Mouse (Mus musculus) stomach, postnatal 0 days (tissue): ENCODE measurements at regions not wholly inside any gene's neighbourhood (a gene's known extent, or its start where the extent isn't known, plus 50 kb on each side); places are given as distances from the start of the nearest gene placed in this dataset.

Experiments used
- CTCF ChIP-seq: IDR thresholded peaks from 2 replicates; pipeline ENCODE4 v1.5.1; 2016; ENCODE audit warnings: antibody characterized with exemption, low read depth, mild to moderate bottlenecking, moderate library complexity
- EP300 ChIP-seq: optimal IDR thresholded peaks from 2 replicates; pipeline ENCODE3; 2016; ENCODE audit warnings: antibody characterized with exemption

DNA sequence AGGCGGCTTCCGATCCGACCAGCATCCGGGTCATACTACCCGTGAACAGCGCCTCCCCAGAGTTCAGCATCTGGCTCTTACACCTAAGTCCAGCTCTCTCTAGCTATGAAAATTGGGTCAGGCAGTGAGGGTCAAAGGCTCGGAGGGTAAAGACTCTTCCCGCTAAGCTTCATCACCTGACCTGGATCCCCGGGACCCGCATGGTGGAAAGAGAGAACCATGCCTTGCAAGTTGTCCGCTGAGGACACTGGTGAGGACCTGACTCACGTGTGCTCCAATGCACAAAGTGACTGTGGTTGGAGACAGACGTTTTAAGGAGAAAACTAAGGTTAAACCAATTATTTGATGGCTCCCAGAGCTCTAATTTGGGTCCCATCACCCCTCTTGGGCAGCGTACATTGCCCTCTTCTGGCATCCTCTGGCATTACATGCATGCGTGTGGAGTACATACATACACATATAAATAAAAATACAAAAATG lies 74.6 kb upstream of the Sall4 start:
- TF ChIP-seq EP300 (no peak), CTCF (peak; percentile 58)
